Mouse (Mus musculus): ENCODE data around the gene Tcaf3.

GRCm38 (mm10) chr6:42586569-42586968, 10.9 kb downstream of the Tcaf3 start:
- TF ChIP-seq EP300 (IDR thresholded peaks at IDR 0.05; ENCODE audit: insufficient read depth, low read depth, low read length) (no peak), POLR2A (IDR thresholded peaks at IDR 0.05; ENCODE audit: insufficient read depth, low read length) (no peak), CTCF (IDR thresholded peaks at IDR 0.05; ENCODE audit: low read depth, low read length) (no peak)
